Mouse (Mus musculus) retina, embryonic 14.5 days (tissue): Measurements from ENCODE around the gene Pde4d.

Source experiments
- DNase-seq: peaks from one replicate; pipeline ENCODE4 v3.0.0-alpha.2; 2015; ENCODE audit warnings: low spot score

The Pde4d gene

GRCm38 (mm10) chr13:109175852-109176621, 726.3 kb downstream of the Pde4d start:
- DNase-seq: no peak

GRCm38 (mm10) chr13:109181363-109181762, 731.6 kb downstream of the Pde4d start:
- DNase-seq: no peak

GRCm38 (mm10) chr13:109190652-109191051, 740.9 kb downstream of the Pde4d start:
- DNase-seq: no peak

DNA sequence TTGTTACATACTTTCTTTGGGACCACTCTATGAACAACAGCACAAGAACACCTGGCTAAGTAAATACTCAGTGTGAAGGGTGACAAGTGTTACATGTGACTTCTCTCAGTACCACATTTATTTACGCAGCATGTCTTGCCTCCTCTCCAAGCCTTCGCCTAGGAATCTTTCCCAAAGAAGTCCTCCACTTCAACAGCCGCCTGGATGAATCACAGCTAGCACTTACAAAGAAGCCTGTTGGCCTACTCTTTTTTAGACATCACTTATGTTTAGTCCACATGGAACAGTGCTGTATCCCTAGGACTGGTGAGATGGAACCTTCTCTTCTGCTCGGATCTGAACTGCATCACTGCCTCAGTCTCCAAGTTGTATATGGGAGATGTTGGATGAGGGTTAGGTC, 741.4 kb downstream of the Pde4d start:
- no peak for DNase-seq

DNA sequence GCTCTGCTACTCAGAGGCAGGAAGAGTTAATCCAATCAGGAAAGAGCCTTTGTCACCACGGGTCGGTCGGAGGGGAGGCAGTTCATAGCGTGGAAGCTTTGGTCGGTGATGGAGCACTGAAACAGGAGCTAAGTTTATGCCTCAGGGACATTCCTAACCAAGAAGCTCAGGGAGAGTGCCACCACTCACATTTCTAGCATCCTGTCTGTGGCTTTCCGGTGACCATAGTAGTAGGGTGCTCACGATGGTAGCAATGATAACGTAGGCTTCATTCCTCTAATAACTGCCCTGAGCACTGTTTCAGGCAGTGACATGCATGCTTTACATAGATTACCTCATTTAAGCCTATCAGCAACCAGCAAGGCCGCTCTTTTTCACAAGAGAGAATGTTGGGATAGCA, 755.8 kb downstream of the Pde4d start:
- DNase-seq: no peak

DNA sequence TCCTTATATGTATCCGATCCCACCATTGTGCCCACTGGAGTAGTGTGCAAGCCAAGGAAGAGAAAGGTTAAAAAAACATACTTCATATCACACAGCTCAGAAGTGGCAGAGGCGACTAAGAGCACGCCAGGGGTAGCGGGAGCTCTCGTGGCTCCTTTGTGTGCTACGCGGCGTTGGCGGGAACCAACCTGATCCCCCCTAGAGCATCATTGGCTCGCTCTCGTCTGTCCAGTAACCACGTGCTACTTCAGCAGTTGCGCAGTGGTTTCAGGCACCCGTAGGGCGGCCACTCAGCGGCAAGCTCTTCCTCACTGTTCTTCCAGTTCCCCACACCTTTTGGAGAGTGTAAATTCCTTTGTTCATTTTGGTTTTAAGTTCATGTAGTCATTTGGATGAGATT, 758.9 kb downstream of the Pde4d start:
- no peak for DNase-seq

DNA sequence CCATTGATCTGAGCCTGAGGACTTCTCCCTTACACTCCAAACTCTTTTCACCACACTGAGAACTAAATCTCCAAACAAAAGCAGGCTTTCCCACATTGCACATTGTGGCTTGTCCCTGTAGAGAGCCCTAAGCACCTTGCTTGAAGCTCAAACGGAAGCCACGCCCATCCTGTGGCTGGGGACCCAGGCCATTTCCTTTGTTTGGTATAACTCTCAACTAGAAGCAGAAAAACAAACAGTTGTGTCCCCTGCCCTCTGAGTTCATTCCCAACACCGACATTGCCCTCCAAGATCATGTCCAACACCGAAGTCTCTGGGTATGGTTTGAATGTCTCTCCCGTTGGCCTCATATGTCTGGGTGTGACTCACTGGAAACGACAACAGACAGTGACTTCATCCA, 759.7 kb downstream of the Pde4d start:
- no peak for DNase-seq

GRCm38 (mm10) chr13:109210403-109210802, 760.7 kb downstream of the Pde4d start:
- peak; percentile 83 for DNase-seq

- DNase-seq: no peak
Observed at GRCm38 (mm10) chr13:109211471-109211870, 761.7 kb downstream of the Pde4d start.

- no peak for DNase-seq
Observed at GRCm38 (mm10) chr13:109211941-109212487, 762.3 kb downstream of the Pde4d start.

DNA sequence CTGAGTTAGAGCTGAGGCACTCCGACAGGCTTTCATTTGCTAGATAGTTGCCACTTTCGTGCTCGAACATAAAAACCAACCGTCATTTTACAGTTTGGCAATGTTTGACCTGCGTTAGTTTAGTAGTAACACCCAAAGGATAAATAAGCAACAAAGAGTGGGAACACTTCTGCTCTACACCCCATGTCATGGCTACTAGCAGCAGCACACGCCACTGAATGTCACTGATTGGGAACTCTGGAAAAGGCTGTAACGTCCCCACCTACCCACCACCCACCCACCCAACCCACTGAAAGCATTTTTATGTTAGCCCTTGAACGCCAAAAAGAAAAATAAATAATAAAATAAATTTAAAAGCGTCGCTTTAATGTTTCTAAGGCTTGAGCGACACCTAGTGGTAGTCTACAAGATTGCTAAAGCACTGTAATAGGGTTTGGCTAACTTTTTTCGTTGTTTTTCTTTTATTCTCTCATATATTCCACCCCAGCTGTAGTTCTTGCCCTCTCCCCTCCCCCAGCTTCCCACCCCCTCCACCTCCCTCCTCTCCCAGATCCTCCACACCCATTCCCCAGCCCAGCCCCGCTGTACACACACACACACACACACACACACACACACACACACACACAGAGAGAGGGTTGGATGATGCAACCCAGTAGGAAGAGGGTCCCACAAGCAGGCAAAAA, 763.2 kb downstream of the Pde4d start:
- peak; percentile 78 for DNase-seq

GRCm38 (mm10) chr13:109219019-109219725, 769.4 kb downstream of the Pde4d start:
- DNase-seq: no peak

- peak; percentile 90 for DNase-seq
Observed at GRCm38 (mm10) chr13:109228967-109229617, 779.3 kb downstream of the Pde4d start.

DNA sequence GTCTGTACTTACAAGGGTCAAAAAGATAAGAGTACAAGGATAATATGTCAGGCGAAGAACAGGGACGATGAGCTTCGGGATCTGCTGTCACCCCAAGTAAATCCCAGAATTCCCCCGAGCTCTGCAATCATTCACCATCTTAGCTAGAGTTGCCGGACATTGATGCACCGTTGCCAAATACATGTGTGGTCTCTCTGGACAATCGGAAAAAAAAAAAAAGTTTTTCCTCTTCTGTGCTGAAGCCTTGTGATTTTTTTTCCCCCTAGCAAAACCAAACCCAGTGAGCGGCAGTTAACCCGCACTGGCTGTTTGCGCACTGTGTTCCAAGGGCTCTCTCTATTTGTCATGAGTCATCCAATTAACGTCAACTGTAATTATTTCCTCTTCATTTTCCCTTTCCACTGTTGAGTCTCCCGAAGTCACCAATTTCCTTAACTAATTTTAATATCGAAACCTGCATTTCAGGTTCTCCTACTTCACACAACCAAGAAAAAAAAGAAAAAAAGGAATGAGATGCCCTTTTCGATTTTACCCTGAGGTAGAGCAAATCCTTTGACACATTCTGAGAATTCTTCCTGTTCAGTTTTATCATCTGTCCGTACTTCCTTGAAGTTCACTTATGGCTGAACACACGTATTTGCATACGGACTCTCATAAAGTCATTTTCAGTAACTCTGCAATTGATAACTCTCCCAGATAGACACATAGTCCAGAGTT, 780.0 kb downstream of the Pde4d start:
- peak; percentile 78 for DNase-seq

- peak; percentile 56 for DNase-seq
Observed at GRCm38 (mm10) chr13:109230335-109230987, 780.7 kb downstream of the Pde4d start.

- DNase-seq: no peak
Observed at GRCm38 (mm10) chr13:109231848-109232460, 782.2 kb downstream of the Pde4d start.

- no peak for DNase-seq
Observed at GRCm38 (mm10) chr13:109232531-109232930, 782.8 kb downstream of the Pde4d start.

DNA sequence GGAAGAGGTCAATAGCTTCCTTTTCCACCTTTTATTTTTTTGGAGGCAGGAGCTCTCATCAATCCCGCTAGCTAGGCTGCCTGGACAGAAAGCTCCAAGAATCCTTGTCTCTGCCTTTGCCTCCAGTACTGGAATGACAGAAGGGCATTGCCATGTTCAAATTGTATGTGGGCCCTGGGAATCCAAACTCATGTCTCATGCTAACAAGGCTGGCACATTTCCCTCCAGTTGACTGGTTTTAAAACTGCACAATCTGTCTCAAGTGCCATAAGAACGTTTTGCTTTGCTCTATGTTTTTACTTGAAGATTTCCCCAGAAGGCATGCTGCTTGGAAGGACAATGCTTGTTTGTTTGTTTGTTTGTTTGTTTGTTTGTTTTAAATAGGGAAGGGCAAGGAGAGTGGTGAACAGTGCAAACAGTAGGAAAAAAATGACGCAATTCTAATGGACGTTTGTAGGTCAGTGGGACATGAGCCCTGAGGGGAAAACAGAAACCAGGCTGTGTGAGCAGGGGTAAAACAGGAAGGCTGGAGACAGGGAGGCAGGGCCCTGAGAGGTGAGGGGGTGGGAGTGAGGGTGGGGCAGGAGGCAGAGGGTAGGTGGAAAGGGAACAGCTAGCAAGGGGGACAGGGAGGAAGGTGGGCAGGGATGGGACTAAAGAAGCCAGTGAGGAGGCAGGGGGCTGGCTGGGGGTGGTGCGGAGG, 784.3 kb downstream of the Pde4d start:
- peak; percentile 64 for DNase-seq

DNA sequence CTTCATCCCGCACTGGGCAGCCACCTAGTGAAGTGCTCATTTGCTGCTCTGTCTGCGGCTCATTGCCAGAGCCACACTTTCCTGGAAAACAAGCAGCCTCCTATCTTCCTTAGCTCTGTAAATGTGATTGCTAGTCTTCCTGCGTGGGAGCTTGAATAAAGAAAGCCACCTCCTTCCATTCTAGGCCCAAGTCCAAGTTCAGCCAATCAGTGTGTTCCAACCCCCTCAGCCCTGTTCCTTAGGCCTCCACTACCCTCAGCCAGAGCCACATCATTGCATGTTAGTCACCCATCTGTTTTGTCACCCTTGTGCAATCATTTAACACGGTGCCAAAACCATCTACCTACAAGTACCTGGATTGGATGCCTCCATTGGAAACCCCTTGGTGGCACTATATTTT, 786.3 kb downstream of the Pde4d start:
- no peak for DNase-seq

DNA sequence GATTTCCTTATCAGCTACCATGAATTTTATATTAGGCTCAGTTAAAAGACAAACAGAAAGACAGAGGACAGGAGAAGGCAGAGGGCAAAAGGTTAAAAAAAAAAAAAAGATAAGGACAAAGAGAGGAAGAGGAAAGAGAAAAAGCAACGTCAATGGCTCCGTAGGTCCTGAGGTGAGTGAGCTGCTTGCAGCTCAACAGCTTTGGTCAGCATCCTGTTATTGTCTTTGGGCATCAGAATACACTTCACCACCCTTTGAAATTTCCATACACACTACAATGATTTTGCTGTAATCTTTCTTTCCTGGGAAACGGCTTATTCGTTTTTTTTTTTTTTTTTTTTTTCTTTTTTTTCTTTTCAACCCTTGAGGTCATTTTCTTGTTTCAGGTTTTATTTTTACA, 788.9 kb downstream of the Pde4d start:
- DNase-seq: no peak
